Mouse (Mus musculus) midbrain, embryonic 15.5 days (tissue): Measurements from ENCODE around the gene Amfr. TPM values are rescaled to one million over a fixed set of nuclear protein-coding genes. Genes with fewer than 3 reads are reported as not detected.

Experiments used
- ATAC-seq: fragments of 200-750 bp; cut with Nextera tagmentation; replicated peaks from 2 replicates; pipeline ENCODE4 v1.8.0; 2017; ENCODE audit warnings: moderate TSS enrichment
- H3K27ac ChIP-seq: fragments of 300-500 bp; sonication (generic); 2 replicates; pipeline ENCODE4 v1.5.1; 2015; ENCODE audit warnings: mild to moderate bottlenecking, inconsistent platforms
- H3K27me3 ChIP-seq: fragments of 300-500 bp; sonication (generic); replicated peaks from 2 replicates; pipeline ENCODE4 v1.6.1; 2015; ENCODE audit warnings: inconsistent platforms
- H3K36me3 ChIP-seq: fragments of 300-500 bp; sonication (generic); replicated peaks from 2 replicates; pipeline ENCODE4 v1.6.1; 2015; ENCODE audit warnings: inconsistent platforms
- H3K4me1 ChIP-seq: fragments of 300-500 bp; sonication (generic); 2 replicates; pipeline ENCODE4 v1.6.1; 2015; ENCODE audit warnings: inconsistent platforms
- H3K4me2 ChIP-seq: fragments of 300-500 bp; sonication (generic); 2 replicates; pipeline ENCODE4 v1.6.1; 2015; ENCODE audit warnings: inconsistent platforms, mild to moderate bottlenecking, moderate library complexity
- H3K4me3 ChIP-seq: fragments of 300-500 bp; sonication (generic); 2 replicates; pipeline ENCODE4 v1.5.1; 2015; ENCODE audit warnings: mild to moderate bottlenecking, inconsistent platforms
- H3K9ac ChIP-seq: fragments of 300-500 bp; sonication (generic); 2 replicates; pipeline ENCODE4 v1.6.1; 2015; ENCODE audit warnings: mild to moderate bottlenecking, inconsistent platforms
- H3K9me3 ChIP-seq: fragments of 300-500 bp; sonication (generic); 2 replicates; pipeline ENCODE4 v1.6.1; 2016; ENCODE audit warnings: inconsistent platforms
- WGBS: fragments of 180-500 bp; shearing (Covaris S2); methylation state at CpG from one replicate; pipeline ENCODE4 v1.1.7; 2015; ENCODE audit warnings: mixed read lengths; 5-methylcytosine and 5-hydroxymethylcytosine counted together
- polyA plus RNA-seq: library from polyadenylated mRNA; unstranded; fragments of >200 nt; fragmentation: Nextera tagmentation; extraction: Ambion mirVana; gene quantifications from 2 replicates; pipeline ENCODE4 v1.2.1, GENCODE M21; 2015

Amfr gene
- polyA plus RNA-seq, 1 experiment from 2014 or later: 74.9 TPM

GRCm38 (mm10) chr8:93950133-93950532, 62.5 kb downstream of the Amfr start:
- no peak overlapping the region for H3K4me2 ChIP-seq
- no peaks in the 10 kb centered on the region for H3K9me3 ChIP-seq
- 88% methylated on average over 14 of the region's 14 CpGs for WGBS
- H3K36me3 ChIP-seq: peaks cover 62% of the 10 kb centered on the region
- no peak overlapping the region for H3K9ac ChIP-seq
- no peak for ATAC-seq
- H3K27ac ChIP-seq: no peak overlapping the region
- H3K27me3 ChIP-seq: no peaks in the 10 kb centered on the region
- H3K4me3 ChIP-seq: no peak overlapping the region
- no peaks in the 10 kb centered on the region for H3K4me1 ChIP-seq

- Histone ChIP-seq H3K27ac (no peak overlapping the region), H3K4me1 (peaks cover 3% of the 10 kb centered on the region; the same call in 1 of the 2 replicates), H3K4me2 (no peak overlapping the region), H3K4me3 (no peak overlapping the region), H3K9ac (no peak overlapping the region), H3K27me3 (no peaks in the 10 kb centered on the region), H3K9me3 (no peaks in the 10 kb centered on the region), H3K36me3 (peaks cover 44% of the 10 kb centered on the region; the same call in 1 of the 2 replicates)
- no peak for ATAC-seq
- 96% methylated on average over 1 of the region's 1 CpGs for WGBS
These were observed 66.2 kb downstream of the Amfr start for GRCm38 (mm10) chr8:93946397-93946796.

- peaks cover 41% of the 10 kb centered on the region; the same call in 1 of the 2 replicates for H3K36me3 ChIP-seq
- H3K4me3 ChIP-seq: no peak overlapping the region
- H3K27me3 ChIP-seq: no peaks in the 10 kb centered on the region
- no peak for ATAC-seq
- no peak overlapping the region for H3K9ac ChIP-seq
- H3K4me2 ChIP-seq: no peak overlapping the region
- H3K9me3 ChIP-seq: no peaks in the 10 kb centered on the region
- H3K4me1 ChIP-seq: peaks cover 3% of the 10 kb centered on the region; the same call in 1 of the 2 replicates
- WGBS: 86% methylated on average over 4 of the region's 4 CpGs
- no peak overlapping the region for H3K27ac ChIP-seq
These were observed 66.9 kb downstream of the Amfr start for GRCm38 (mm10) chr8:93945781-93946180.

- Histone ChIP-seq H3K27ac (0 out of 2 replicates have a peak overlapping the region, but pooled peaks have one; percentile 34), H3K36me3 (peaks cover 18% of the 10 kb centered on the region; the same call in 1 of the 2 replicates), H3K4me3 (no peak overlapping the region), H3K27me3 (no peaks in the 10 kb centered on the region), H3K9ac (no peak overlapping the region), H3K4me1 (peaks cover 3% of the 10 kb centered on the region; the same call in 1 of the 2 replicates), H3K9me3 (no peaks in the 10 kb centered on the region), H3K4me2 (no peak overlapping the region)
- WGBS: 73% methylated on average over 4 of the region's 4 CpGs
- ATAC-seq: 0 out of 2 replicates have a peak, but pooled peaks have one; percentile 41
These were observed 71.0 kb downstream of the Amfr start for GRCm38 (mm10) chr8:93941636-93942054.

- Histone ChIP-seq H3K9me3 (no peaks in the 10 kb centered on the region), H3K4me1 (peaks cover 3% of the 10 kb centered on the region; the same call in 1 of the 2 replicates), H3K4me2 (no peak overlapping the region), H3K27ac (0 out of 2 replicates have a peak overlapping the region, but pooled peaks have one; percentile 34), H3K36me3 (peaks cover 13% of the 10 kb centered on the region; the same call in 1 of the 2 replicates), H3K9ac (no peak overlapping the region), H3K27me3 (no peaks in the 10 kb centered on the region), H3K4me3 (no peak overlapping the region)
- WGBS: 80% methylated on average over 11 of the region's 11 CpGs
- ATAC-seq: no peak
These were observed 71.9 kb downstream of the Amfr start for GRCm38 (mm10) chr8:93940542-93941423.

GRCm38 (mm10) chr8:93938193-93938592, 74.4 kb downstream of the Amfr start:
- H3K9me3 ChIP-seq: no peaks in the 10 kb centered on the region
- no peak overlapping the region for H3K9ac ChIP-seq
- ATAC-seq: no peak
- 89% methylated on average over 3 of the region's 3 CpGs for WGBS
- no peak overlapping the region for H3K27ac ChIP-seq
- no peak overlapping the region for H3K4me3 ChIP-seq
- H3K4me2 ChIP-seq: no peak overlapping the region
- H3K36me3 ChIP-seq: no peaks in the 10 kb centered on the region
- no peaks in the 10 kb centered on the region for H3K27me3 ChIP-seq
- H3K4me1 ChIP-seq: peaks cover 3% of the 10 kb centered on the region; the same call in 1 of the 2 replicates

GRCm38 (mm10) chr8:93933288-93933687, 79.4 kb downstream of the Amfr start:
- no peak for ATAC-seq
- Histone ChIP-seq H3K4me2 (no peak overlapping the region), H3K9me3 (no peaks in the 10 kb centered on the region), H3K9ac (no peak overlapping the region), H3K4me3 (no peak overlapping the region), H3K27ac (no peak overlapping the region), H3K4me1 (no peaks in the 10 kb centered on the region), H3K27me3 (no peaks in the 10 kb centered on the region), H3K36me3 (no peaks in the 10 kb centered on the region)
- 82% methylated on average over 2 of the region's 2 CpGs for WGBS

GRCm38 (mm10) chr8:93932873-93933272, 79.8 kb downstream of the Amfr start:
- ATAC-seq: peak; percentile 43; the same call in 1 of the 2 replicates
- Histone ChIP-seq H3K4me3 (no peak overlapping the region), H3K36me3 (no peaks in the 10 kb centered on the region), H3K9me3 (no peaks in the 10 kb centered on the region), H3K9ac (no peak overlapping the region), H3K4me1 (no peaks in the 10 kb centered on the region), H3K4me2 (no peak overlapping the region), H3K27me3 (no peaks in the 10 kb centered on the region), H3K27ac (no peak overlapping the region)
- 30% methylated on average over 6 of the region's 6 CpGs for WGBS

GRCm38 (mm10) chr8:93931336-93931735, 81.3 kb downstream of the Amfr start:
- Histone ChIP-seq H3K27ac (no peak overlapping the region), H3K9ac (no peak overlapping the region)

GRCm38 (mm10) chr8:93929233-93929632, 83.4 kb downstream of the Amfr start:
- WGBS: 91% methylated on average over 4 of the region's 4 CpGs
- H3K27ac ChIP-seq: no peak overlapping the region
- peaks cover 10% of the 10 kb centered on the region; the same call in 1 of the 2 replicates for H3K4me1 ChIP-seq
- no peak overlapping the region for H3K4me3 ChIP-seq
- no peaks in the 10 kb centered on the region for H3K36me3 ChIP-seq
- no peak for ATAC-seq
- H3K27me3 ChIP-seq: no peaks in the 10 kb centered on the region
- no peaks in the 10 kb centered on the region for H3K9me3 ChIP-seq
- no peak overlapping the region for H3K4me2 ChIP-seq
- no peak overlapping the region for H3K9ac ChIP-seq

More at GRCm38 (mm10) chr8:93931336-93931735, 81.3 kb downstream of the Amfr start:
- H3K9me3 ChIP-seq: no peaks in the 10 kb centered on the region
- no peaks in the 10 kb centered on the region for H3K4me1 ChIP-seq
- H3K4me2 ChIP-seq: no peak overlapping the region
- no peaks in the 10 kb centered on the region for H3K36me3 ChIP-seq
- WGBS: 58% methylated on average over 6 of the region's 6 CpGs
- no peaks in the 10 kb centered on the region for H3K27me3 ChIP-seq
- H3K4me3 ChIP-seq: no peak overlapping the region
- ATAC-seq: no peak

GRCm38 (mm10) chr8:93925513-93925912, 87.1 kb downstream of the Amfr start:
- H3K9ac ChIP-seq: no peak overlapping the region
- no peaks in the 10 kb centered on the region for H3K9me3 ChIP-seq
- no peak for ATAC-seq
- no peaks in the 10 kb centered on the region for H3K36me3 ChIP-seq
- WGBS: 23% methylated on average over 3 of the region's 3 CpGs
- 0 out of 2 replicates have a peak overlapping the region, but pooled peaks have one; percentile 11 for H3K27ac ChIP-seq
- no peaks in the 10 kb centered on the region for H3K27me3 ChIP-seq
- no peak overlapping the region for H3K4me2 ChIP-seq
- H3K4me3 ChIP-seq: no peak overlapping the region
- peaks cover 34% of the 10 kb centered on the region for H3K4me1 ChIP-seq

- no peak overlapping the region for H3K4me3 ChIP-seq
- peaks cover 50% of the 10 kb centered on the region for H3K4me1 ChIP-seq
- no peak overlapping the region for H3K9ac ChIP-seq
- H3K4me2 ChIP-seq: no peak overlapping the region
- ATAC-seq: no peak
- no peaks in the 10 kb centered on the region for H3K9me3 ChIP-seq
- 71% methylated on average over 7 of the region's 7 CpGs for WGBS
- H3K27ac ChIP-seq: no peak overlapping the region
- no peaks in the 10 kb centered on the region for H3K36me3 ChIP-seq
- no peaks in the 10 kb centered on the region for H3K27me3 ChIP-seq
These were observed 88.7 kb downstream of the Amfr start for GRCm38 (mm10) chr8:93923897-93924334.
